Mouse (Mus musculus) MEL (cell line): ENCODE measurements around the gene Fbxo7. TPM values are rescaled to one million over a fixed set of nuclear protein-coding genes. Genes with fewer than 3 reads are reported as not detected.

Experiments used
- DNase-seq: peaks from one replicate; pipeline ENCODE4 v3.0.0; 2011; ENCODE audit warnings: low read depth, low spot score
- H3K27ac ChIP-seq: 2 replicates; pipeline ENCODE4 v1.5.1; 2012; ENCODE audit warnings: low read depth, mild to moderate bottlenecking, control low read depth, low read length, moderate library complexity; ENCODE audit not compliant: control insufficient read depth
- H3K27me3 ChIP-seq, 2 experiments: fragments of 150-350 bp in 1 of 2; sonication (generic) in 1 of 2; 2 replicates each; pipeline ENCODE4 v1.6.1; 2012; ENCODE audit warnings: low read length in 2 of 2, mild to moderate bottlenecking in 2 of 2, improper control_type of control experiment in 1 of 2, moderate library complexity in 1 of 2; ENCODE audit not compliant: insufficient read depth in 2 of 2, control insufficient read depth in 1 of 2
- H3K36me3 ChIP-seq, 2 experiments: 2 replicates each; pipeline ENCODE4 v1.6.1; 2012 to 2014; ENCODE audit warnings: low read length in 2 of 2, improper control_type of control experiment in 1 of 2, inconsistent platforms in 1 of 2, mild to moderate bottlenecking in 1 of 2; ENCODE audit not compliant: insufficient read depth in 2 of 2, control insufficient read depth in 1 of 2
- H3K4me1 ChIP-seq, 2 experiments: fragments of 150-350 bp in 1 of 2; sonication (generic) in 1 of 2; 2 replicates each; pipeline ENCODE4 v1.6.1; 2012; ENCODE audit warnings: low read length in 2 of 2, improper control_type of control experiment in 1 of 2, mild to moderate bottlenecking in 1 of 2; ENCODE audit not compliant: insufficient read depth in 2 of 2, control insufficient read depth in 1 of 2
- H3K4me3 ChIP-seq, 2 experiments: fragments of 150-350 bp in 1 of 2; sonication (generic) in 1 of 2; 2 replicates each; pipeline ENCODE4 v1.5.1; 2012; ENCODE audit warnings: low read depth in 2 of 2, low read length in 2 of 2, mild to moderate bottlenecking in 2 of 2, moderate library complexity in 2 of 2, control low read depth in 1 of 2, improper control_type of control experiment in 1 of 2; ENCODE audit not compliant: control insufficient read depth in 1 of 2, insufficient read depth in 1 of 2
- H3K79me2 ChIP-seq: 2 replicates; pipeline ENCODE4 v1.6.1; 2012; ENCODE audit warnings: mild to moderate bottlenecking, low read length, moderate library complexity; ENCODE audit not compliant: control insufficient read depth, poor library complexity, insufficient read depth
- H3K9ac ChIP-seq: 2 replicates; pipeline ENCODE4 v1.6.1; 2012; ENCODE audit warnings: low read depth, mild to moderate bottlenecking, control low read depth, low read length, moderate library complexity; ENCODE audit not compliant: control insufficient read depth, poor library complexity, severe bottlenecking
- H3K9me3 ChIP-seq: fragments of 150-350 bp; sonication (generic); replicated peaks from 2 replicates; pipeline ENCODE4 v1.6.1; 2012; ENCODE audit warnings: mild to moderate bottlenecking, low read length, improper control_type of control experiment, moderate library complexity; ENCODE audit not compliant: insufficient read depth
- BHLHE40 ChIP-seq: IDR thresholded peaks from 2 replicates; pipeline ENCODE4 v1.6.1; 2012; ENCODE audit warnings: low read depth, mild to moderate bottlenecking, inconsistent platforms, low read length, improper control_type of control experiment, borderline replicate concordance
- CHD1 ChIP-seq: IDR thresholded peaks from 2 replicates; pipeline ENCODE4 v1.6.1; 2012; ENCODE audit warnings: low read depth, mild to moderate bottlenecking, inconsistent platforms, low read length, improper control_type of control experiment
- CTCF ChIP-seq, 3 experiments: IDR thresholded peaks in 2 of 3; conservative IDR thresholded peaks in 1 of 3; 2 replicates each; pipeline ENCODE4 v1.5.1; 2011 to 2012; ENCODE audit warnings: low read length in 3 of 3, low read depth in 2 of 3, mild to moderate bottlenecking in 2 of 3, improper control_type of control experiment in 1 of 3, inconsistent platforms in 1 of 3, mixed read lengths in 1 of 3, moderate library complexity in 1 of 3; ENCODE audit not compliant: control insufficient read depth in 1 of 3, insufficient read depth in 1 of 3, poor library complexity in 1 of 3, severe bottlenecking in 1 of 3
- E2F4 ChIP-seq: IDR thresholded peaks from 2 replicates; pipeline ENCODE4 v1.6.1; 2011; ENCODE audit warnings: low read depth, low read length, improper control_type of control experiment, borderline replicate concordance
- EP300 ChIP-seq, 2 experiments: IDR thresholded peaks; 2 replicates each; pipeline ENCODE4 v1.6.1; 2011; ENCODE audit warnings: improper control_type of control experiment in 2 of 2, low read length in 2 of 2, low read depth in 1 of 2, mild to moderate bottlenecking in 1 of 2
- ETS1 ChIP-seq: IDR thresholded peaks from 2 replicates; pipeline ENCODE4 v1.6.1; 2012; ENCODE audit warnings: low read depth, mild to moderate bottlenecking, inconsistent platforms, low read length, improper control_type of control experiment, moderate library complexity
- GATA1 ChIP-seq: IDR thresholded peaks from 2 replicates; pipeline ENCODE4 v1.6.1; 2011; ENCODE audit warnings: low read depth, low read length, improper control_type of control experiment
- MAX ChIP-seq: IDR thresholded peaks from 2 replicates; pipeline ENCODE4 v1.6.1; 2011; ENCODE audit warnings: low read length, improper control_type of control experiment
- MEF2A ChIP-seq: IDR thresholded peaks from 2 replicates; pipeline ENCODE4 v1.6.1; 2014; ENCODE audit warnings: low read depth, mild to moderate bottlenecking, inconsistent platforms, low read length, improper control_type of control experiment; ENCODE audit not compliant: poor library complexity, insufficient replicate concordance, severe bottlenecking; ENCODE audit errors: extremely low read depth
- MXI1 ChIP-seq: IDR thresholded peaks from 2 replicates; pipeline ENCODE4 v1.6.1; 2011; ENCODE audit warnings: mild to moderate bottlenecking, low read depth, low read length, improper control_type of control experiment
- MYB ChIP-seq: IDR thresholded peaks from 2 replicates; pipeline ENCODE4 v1.6.1; 2011; ENCODE audit warnings: mild to moderate bottlenecking, low read depth, low read length, improper control_type of control experiment
- MYC ChIP-seq: IDR thresholded peaks from 2 replicates; pipeline ENCODE4 v1.6.1; 2011; ENCODE audit warnings: low read depth, mild to moderate bottlenecking, low read length, improper control_type of control experiment, moderate library complexity
- NRF1 ChIP-seq: IDR thresholded peaks from 2 replicates; pipeline ENCODE4 v1.6.1; 2014; ENCODE audit warnings: low read depth, mild to moderate bottlenecking, inconsistent platforms, low read length, improper control_type of control experiment, moderate library complexity; ENCODE audit not compliant: poor library complexity, insufficient read depth, severe bottlenecking
- POLR2A ChIP-seq, 2 experiments: IDR thresholded peaks; 2 replicates each; pipeline ENCODE4 v1.6.1; 2011 to 2012; ENCODE audit warnings: low read length in 2 of 2, mild to moderate bottlenecking in 2 of 2, control low read depth in 1 of 2, improper control_type of control experiment in 1 of 2, low read depth in 1 of 2, moderate library complexity in 1 of 2; ENCODE audit not compliant: control insufficient read depth in 1 of 2, insufficient read depth in 1 of 2, poor library complexity in 1 of 2
- POLR2AphosphoS2 ChIP-seq: IDR thresholded peaks from 2 replicates; pipeline ENCODE4 v1.6.1; 2011; ENCODE audit warnings: low read length, improper control_type of control experiment
- RAD21 ChIP-seq: IDR thresholded peaks from 2 replicates; pipeline ENCODE4 v1.6.1; 2011; ENCODE audit warnings: mild to moderate bottlenecking, low read depth, low read length, improper control_type of control experiment
- TAL1 ChIP-seq: IDR thresholded peaks from 2 replicates; pipeline ENCODE4 v1.6.1; 2012; ENCODE audit warnings: mild to moderate bottlenecking, inconsistent platforms, low read length, moderate library complexity, mixed read lengths
- TBP ChIP-seq: IDR thresholded peaks from 2 replicates; pipeline ENCODE4 v1.8.0; 2011; ENCODE audit warnings: low read depth, low read length, improper control_type of control experiment
- TCF12 ChIP-seq: IDR thresholded peaks from 2 replicates; pipeline ENCODE4 v1.6.1; 2014; ENCODE audit warnings: low read depth, mild to moderate bottlenecking, inconsistent platforms, low read length, improper control_type of control experiment, moderate library complexity
- USF1 ChIP-seq: IDR thresholded peaks from 2 replicates; pipeline ENCODE4 v1.6.1; 2014; ENCODE audit warnings: low read depth, mild to moderate bottlenecking, inconsistent platforms, low read length, improper control_type of control experiment, moderate library complexity
- USF2 ChIP-seq, 2 experiments: IDR thresholded peaks; 2 replicates each; pipeline ENCODE4 v1.6.1; 2011 to 2012; ENCODE audit warnings: improper control_type of control experiment in 2 of 2, low read length in 2 of 2, borderline replicate concordance in 1 of 2, inconsistent platforms in 1 of 2, low read depth in 1 of 2, mild to moderate bottlenecking in 1 of 2; ENCODE audit not compliant: insufficient read depth in 1 of 2
- ZC3H11A ChIP-seq: IDR thresholded peaks from 2 replicates; pipeline ENCODE4 v1.6.1; 2012; ENCODE audit warnings: low read depth, mild to moderate bottlenecking, inconsistent platforms, low read length, improper control_type of control experiment
- ZKSCAN1 ChIP-seq: IDR thresholded peaks from 2 replicates; pipeline ENCODE4 v1.6.1; 2012; ENCODE audit warnings: low read depth, mild to moderate bottlenecking, inconsistent platforms, low read length, improper control_type of control experiment, moderate library complexity
- ZMIZ1 ChIP-seq: IDR thresholded peaks from 2 replicates; pipeline ENCODE4 v1.6.1; 2012; ENCODE audit warnings: low read depth, mild to moderate bottlenecking, inconsistent platforms, low read length, improper control_type of control experiment, moderate library complexity
- ZNF384 ChIP-seq: IDR thresholded peaks from 2 replicates; pipeline ENCODE4 v1.6.1; 2012; ENCODE audit warnings: low read depth, mild to moderate bottlenecking, inconsistent platforms, low read length, improper control_type of control experiment
- polyA plus RNA-seq, 2 experiments: library from polyadenylated mRNA; stranded (reverse) in 1 of 2; unstranded in 1 of 2; fragments of >175 nt in 1 of 2; fragments of >200 nt in 1 of 2; gene quantifications; 2 replicates each; pipeline versions ENCODE4 v1.2.1 to v1.2.4; 2012; ENCODE audit warnings: low replicate concordance in 2 of 2, low read depth in 1 of 2; ENCODE audit not compliant: insufficient read length in 2 of 2, insufficient read depth in 1 of 2, missing spikeins in 1 of 2
- total RNA-seq: library from RNA; depleted of rRNA; stranded (reverse); fragments of 300-350 nt; gene quantifications from 2 replicates; pipeline ENCODE4 v1.2.3, GENCODE M21; 2012

Fbxo7 gene
- total and polyA plus RNA-seq, 3 experiments: 24.5 to 131 (median 34.8) TPM

GRCm38 (mm10) chr10:86044066-86044465, 22.3 kb downstream of the Fbxo7 start:
- Histone ChIP-seq H3K9ac (no peak overlapping the region), H3K9me3 (no peaks in the 10 kb centered on the region), H3K79me2 (no peaks in the 10 kb centered on the region), H3K27me3 (no peaks in the 10 kb centered on the region), H3K4me1 (no peaks in the 10 kb centered on the region), H3K4me3 (no peak overlapping the region), H3K36me3 (peaks cover 0 to 38% of the 10 kb centered on the region in 2 experiments; a peak in 2 of 4 replicates), H3K27ac (no peak overlapping the region)
- DNase-seq: no peak
- TF ChIP-seq POLR2A (IDR thresholded peaks at IDR 0.05; ENCODE audit: control insufficient read depth in 1 of 2, insufficient read depth in 1 of 2, low read depth in 1 of 2, low read length in 2 of 2, poor library complexity in 1 of 2): no peak
- no peak for TF ChIP-seq NRF1
- TF ChIP-seq MAX: no peak
- TF ChIP-seq ZMIZ1: no peak
- no peak for TF ChIP-seq MXI1
- TF ChIP-seq ZKSCAN1: no peak
- no peak for TF ChIP-seq TAL1

GRCm38 (mm10) chr10:86046371-86046770, 24.6 kb downstream of the Fbxo7 start:
- no peak overlapping the region for H3K9ac ChIP-seq
- TF ChIP-seq TCF12: no peak
- TF ChIP-seq RAD21: no peak
- TF ChIP-seq MEF2A: no peak
- no peak for TF ChIP-seq ZC3H11A
- TF ChIP-seq MYB: no peak
- no peak for TF ChIP-seq EP300 (IDR thresholded peaks at IDR 0.05; ENCODE audit: low read depth in 1 of 2, low read length in 2 of 2)
- TF ChIP-seq CHD1: no peak
- no peak for DNase-seq
- peaks cover 0 to 34% of the 10 kb centered on the region in 2 experiments; a peak in 2 of 4 replicates for H3K36me3 ChIP-seq
- no peak overlapping the region for H3K27ac ChIP-seq
- H3K27me3 ChIP-seq: no peaks in the 10 kb centered on the region
- no peaks in the 10 kb centered on the region for H3K4me1 ChIP-seq
- H3K9me3 ChIP-seq: no peaks in the 10 kb centered on the region
- no peaks in the 10 kb centered on the region for H3K79me2 ChIP-seq
- no peak overlapping the region for H3K4me3 ChIP-seq

DNA sequence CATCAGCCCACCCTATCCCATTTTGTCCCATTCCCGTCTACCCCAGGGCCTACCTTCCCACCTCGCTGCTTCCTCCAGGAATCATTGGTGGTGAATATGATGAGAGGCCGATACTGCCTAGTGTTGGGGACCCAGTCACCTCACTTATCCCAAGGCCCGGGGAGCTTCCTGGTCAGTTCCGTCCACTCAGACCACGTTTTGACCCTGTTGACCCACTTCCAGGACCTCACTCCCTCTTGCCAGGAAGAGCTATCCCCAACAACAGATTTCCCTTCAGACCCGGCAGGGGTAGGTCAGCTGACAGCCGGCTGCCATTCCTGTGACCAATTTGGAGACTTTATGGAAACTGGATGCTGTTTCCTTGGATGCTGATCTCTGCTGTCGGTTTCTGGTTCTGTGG, 26.0 kb downstream of the Fbxo7 start:
- DNase-seq: no peak
- H3K27me3 ChIP-seq: no peaks in the 10 kb centered on the region
- no peaks in the 10 kb centered on the region for H3K79me2 ChIP-seq
- TF ChIP-seq MYC: no peak
- no peak for TF ChIP-seq NRF1
- no peak for TF ChIP-seq POLR2AphosphoS2
- no peak for TF ChIP-seq MAX
- no peak for TF ChIP-seq E2F4
- no peak for TF ChIP-seq ZC3H11A
- TF ChIP-seq CTCF (IDR thresholded peaks at IDR 0.05 in 2 of 3, conservative IDR thresholded peaks at IDR 0.05 in 1 of 3; ENCODE audit: control insufficient read depth in 1 of 3, insufficient read depth in 1 of 3, low read depth in 2 of 3, low read length in 3 of 3, poor library complexity in 1 of 3, severe bottlenecking in 1 of 3): no peak
- TF ChIP-seq CHD1: no peak
- TF ChIP-seq USF2 (IDR thresholded peaks at IDR 0.05; ENCODE audit: borderline replicate concordance in 1 of 2, insufficient read depth in 1 of 2, low read depth in 1 of 2, low read length in 2 of 2): no peak
- no peak for TF ChIP-seq MEF2A
- no peak for TF ChIP-seq USF1
- no peak for TF ChIP-seq BHLHE40
- TF ChIP-seq TBP: no peak
- no peak for TF ChIP-seq TAL1
- TF ChIP-seq ZNF384: no peak
- no peak for TF ChIP-seq ETS1
- no peak for TF ChIP-seq GATA1
- no peak for TF ChIP-seq ZMIZ1
- TF ChIP-seq MXI1: no peak
- no peak overlapping the region for H3K27ac ChIP-seq
- H3K9me3 ChIP-seq: no peaks in the 10 kb centered on the region
- no peak overlapping the region for H3K9ac ChIP-seq
- H3K4me1 ChIP-seq: peaks cover 0 to 3% of the 10 kb centered on the region in 2 experiments; a peak in 2 of 4 replicates
- no peak overlapping the region for H3K4me3 ChIP-seq
- H3K36me3 ChIP-seq: peaks cover 0 to 30% of the 10 kb centered on the region in 2 experiments; a peak in 3 of 4 replicates
